Mouse (Mus musculus) cerebellum, adult 18-20 months (tissue): ENCODE data around the gene Ggcx.

Experiments
- DNase-seq, 2 experiments: peaks; one replicate each; pipeline ENCODE4 v3.0.0; 2021

Ggcx gene

DNA sequence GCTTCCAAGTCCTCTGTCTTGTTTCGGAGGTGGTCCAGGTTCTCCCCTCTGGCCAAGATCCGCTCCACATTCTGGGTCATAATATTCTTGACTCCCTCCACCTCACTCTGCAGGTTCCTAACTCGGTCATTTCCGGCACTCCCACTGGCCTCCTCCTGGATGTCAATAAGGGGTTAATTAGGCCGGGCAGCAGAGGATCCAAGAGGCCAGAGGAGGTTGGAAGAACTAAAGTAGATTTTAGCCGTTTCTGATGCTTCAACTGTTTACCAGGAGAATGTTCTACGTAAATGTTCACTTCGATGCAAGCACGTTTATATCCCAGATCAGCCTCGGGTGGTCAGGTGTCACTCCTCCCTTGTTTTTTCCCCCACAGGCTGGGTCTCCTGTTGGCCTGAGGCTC lies 25.8 kb upstream of the Ggcx start:
- no peak for DNase-seq

DNA sequence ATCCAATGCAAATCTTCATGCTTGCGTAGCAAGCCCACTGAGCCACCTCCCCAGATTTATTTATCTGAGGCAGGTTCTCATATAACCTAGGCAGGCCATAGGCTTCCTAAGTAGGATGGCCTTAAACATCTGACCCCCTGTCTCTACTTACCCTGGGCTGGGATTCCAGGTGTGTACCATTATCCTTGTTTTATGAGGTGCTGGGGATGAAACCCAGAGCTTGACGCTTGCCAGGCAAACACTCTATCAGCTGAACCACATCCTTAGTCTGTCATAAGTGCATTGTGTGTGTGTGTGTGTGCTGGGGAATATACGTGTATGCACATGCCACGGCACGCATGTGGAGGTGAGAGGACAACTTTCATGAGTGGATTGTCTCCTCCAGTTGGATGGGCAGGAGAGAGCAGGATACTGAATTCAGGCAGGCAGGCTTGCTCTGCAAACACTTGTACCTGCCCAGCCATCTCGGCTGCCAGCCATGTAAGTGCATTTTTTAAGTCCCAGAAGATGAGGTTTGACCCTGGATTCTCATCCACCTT lies 25.2 kb upstream of the Ggcx start:
- no peak for DNase-seq

DNA sequence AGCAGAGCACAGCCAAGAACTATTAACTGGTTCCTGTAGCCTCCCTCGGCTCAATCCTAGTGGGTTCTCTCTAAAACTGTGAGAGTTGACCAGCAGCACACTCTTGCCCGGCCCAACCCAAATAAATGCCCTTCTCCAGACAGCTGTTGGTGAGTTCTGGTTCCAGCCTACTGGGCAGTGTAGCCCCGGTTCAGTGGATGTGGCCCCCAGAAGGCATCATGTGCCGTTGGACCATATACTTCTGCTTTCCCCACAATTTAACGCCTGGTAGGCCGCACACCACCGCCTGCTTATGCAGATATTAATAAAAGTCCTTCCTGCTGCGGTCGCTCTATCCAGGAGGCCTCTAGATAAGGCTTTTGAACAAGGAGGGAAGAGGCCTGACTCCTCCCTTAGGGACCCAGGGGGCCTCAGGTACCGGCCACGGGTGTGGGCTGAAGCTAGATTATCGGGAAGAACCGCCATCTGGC lies 24.6 kb upstream of the Ggcx start:
- DNase-seq, result no peak

DNA sequence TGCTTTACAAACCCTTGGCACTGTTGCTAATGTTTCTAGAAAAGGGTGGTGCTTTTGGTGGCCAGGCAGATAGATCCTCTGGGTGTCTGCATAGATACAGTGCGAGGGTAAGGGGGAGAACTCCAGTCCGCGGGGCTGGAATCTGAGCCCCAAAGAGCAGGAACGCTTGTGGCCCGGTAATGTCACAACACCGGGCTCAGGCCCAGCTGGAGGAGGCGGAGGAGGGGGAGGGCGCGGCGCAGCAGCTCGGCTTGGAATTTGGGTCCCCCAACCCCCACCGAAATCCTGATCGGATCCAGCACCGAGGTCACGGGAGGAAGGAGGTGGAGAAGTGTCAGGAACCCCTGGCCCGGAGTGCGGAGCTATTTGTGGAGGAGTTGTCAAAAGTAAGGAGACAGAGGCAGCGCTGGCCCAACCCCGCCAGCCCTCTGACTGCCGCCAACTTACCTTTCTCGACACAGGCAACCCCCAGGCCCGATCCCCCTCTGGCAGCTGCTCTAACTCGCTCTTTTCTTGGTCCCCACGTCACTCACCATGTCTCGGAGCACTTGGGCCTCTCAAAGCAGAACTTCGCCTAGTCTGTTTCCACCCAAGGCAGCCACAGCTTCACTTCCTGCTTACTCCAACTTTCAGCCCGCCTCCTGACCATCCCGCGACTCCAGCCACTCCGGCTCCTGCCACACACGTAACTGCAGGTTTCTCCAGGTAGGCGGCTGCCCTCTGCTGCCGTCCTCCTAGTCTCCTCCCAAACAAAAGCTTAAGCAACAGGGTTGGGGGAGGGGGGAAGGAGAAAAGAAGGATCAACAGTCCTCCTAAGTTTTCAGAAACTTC lies 24.0 kb upstream of the Ggcx start, which contains the start of gene Vamp8:
Vamp8 (minus strand) TSS at position 763 of the 831 bp plus-strand sequence.
- peak; percentile 64 to 69 for DNase-seq

DNA sequence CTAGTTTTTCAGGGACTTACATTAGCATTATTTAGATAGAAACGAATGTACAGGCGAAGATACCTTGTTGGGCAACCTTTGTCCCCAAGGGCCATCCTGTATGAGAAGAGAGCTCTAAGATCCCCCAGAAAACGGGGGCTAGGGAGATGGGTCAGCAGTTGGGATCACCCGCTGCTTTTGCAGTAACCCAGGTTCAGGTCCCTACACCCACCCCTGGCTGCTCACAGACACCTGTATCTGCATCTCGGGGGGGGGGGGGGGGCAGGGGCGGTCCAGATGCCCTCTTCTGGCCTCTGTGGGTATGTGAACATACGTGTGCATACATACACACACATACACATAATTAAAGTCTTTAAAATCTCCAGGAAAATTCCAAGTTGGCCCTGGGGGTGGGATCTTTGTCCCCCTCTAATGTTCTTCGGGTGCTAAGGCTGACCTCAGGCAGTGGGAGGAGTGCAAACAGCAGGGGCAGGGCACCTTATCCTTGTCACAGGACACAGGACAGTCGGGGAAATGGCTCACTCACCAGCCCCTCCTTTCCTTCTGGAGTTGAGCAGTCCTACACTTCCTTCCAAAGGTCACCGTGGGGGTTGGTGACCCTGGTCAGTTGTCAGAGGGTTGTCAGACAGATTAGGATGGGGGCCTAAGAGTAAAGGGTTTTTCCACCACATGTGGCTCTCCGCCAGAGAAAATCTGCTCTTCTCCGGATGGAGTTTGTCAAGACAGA lies 23.1 kb upstream of the Ggcx start:
- peak in 1 of 2 experiments; percentile 10 for DNase-seq

DNA sequence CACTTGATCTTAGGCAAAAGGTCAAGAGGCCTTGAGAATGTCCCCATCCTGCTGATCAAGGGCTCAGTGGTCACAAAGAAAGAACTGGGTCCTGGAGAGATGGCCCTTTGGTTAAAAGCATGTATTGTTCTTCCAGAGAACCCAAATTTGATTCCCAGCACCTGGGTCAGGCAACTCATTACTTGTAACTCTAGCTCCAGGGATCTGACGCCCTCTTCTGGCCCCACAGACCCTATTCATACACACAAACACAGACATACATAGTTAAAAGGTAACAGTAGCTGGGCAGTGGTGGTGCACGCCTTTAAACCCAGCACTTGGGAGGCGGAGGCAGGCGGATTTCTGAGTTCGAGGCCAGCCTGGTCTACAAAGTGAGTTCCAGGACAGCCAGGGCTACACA lies 21.8 kb upstream of the Ggcx start:
- DNase-seq, result no peak

DNA sequence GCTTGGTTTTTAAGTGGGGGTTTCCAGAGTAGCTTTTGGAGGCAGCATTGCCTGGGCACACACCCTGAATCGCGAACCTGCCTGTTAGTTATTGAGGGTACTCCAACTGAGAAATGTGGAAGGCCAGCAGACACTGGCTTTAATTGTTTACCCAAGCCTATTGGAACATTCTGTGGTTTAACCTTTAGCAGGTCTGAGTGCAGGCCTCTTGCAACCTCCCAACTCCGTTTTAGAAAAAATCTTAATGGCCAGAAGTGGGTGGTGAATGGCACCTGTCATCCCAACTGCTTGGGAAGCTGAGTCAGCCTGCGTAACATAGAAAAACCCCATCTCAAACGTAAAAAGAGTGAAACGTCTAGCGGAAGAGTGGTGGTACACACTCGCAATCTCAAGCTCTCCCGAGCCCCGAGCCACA lies 17.3 kb upstream of the Ggcx start:
- DNase-seq, result no peak

DNA sequence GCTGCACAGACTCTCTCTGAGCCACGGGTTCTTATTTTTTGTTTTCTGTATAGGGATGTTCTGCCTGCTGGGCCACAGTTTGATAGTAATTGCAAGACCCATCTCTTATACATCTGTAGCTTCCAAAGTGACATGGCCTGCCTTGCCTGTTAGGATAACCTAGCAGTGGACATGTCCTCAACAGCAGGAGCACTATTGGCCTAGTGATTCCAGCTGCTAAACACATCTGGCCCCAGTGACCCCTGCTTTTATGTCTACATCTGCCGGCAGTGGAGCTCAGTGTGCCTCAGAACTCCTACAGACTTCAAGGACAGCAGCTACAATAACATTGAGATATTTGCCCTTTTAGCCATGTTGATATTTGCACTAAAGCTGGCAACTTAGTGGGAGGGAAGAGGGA lies 14.1 kb upstream of the Ggcx start:
- no peak for DNase-seq

DNA sequence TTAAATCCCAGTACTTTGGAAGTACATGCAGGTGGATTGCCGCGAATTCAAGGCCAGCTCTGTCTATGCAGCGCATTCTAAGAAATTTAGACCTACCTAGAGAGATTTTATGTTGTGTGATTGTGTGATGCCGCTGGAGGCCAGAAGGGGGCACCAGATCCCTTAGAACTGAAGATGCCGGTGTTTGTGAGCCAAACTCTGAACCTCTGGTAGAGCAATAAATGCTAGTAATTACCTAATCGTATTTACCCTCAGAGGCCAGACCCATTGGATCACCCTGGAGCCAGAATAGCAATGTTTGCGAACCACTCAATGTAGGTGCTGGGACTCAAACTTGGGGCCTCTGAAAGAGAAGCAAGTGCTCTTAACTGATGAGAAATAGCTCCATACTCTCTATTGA lies 12.2 kb upstream of the Ggcx start:
- DNase-seq, result peak; percentile 71 to 80

DNA sequence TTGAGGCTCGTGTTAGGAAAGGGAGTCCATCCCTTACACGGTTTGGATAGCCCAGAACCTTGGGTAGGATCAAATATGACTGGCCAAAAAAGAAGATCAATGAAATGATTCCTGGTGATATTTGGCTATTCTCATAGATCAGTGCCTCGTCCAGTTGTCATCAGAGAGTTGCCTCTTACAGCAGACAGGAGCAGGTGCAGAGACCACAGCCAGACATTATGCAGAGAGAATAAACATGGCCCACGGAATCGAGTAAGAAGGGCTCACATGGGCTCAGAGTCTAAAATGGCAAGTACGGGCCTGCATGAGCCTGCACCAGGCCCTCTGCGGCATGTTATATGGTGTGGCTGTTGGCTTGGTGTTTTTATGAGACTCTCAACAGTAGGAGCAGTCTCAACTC lies 8.8 kb upstream of the Ggcx start:
- no peak for DNase-seq

DNA sequence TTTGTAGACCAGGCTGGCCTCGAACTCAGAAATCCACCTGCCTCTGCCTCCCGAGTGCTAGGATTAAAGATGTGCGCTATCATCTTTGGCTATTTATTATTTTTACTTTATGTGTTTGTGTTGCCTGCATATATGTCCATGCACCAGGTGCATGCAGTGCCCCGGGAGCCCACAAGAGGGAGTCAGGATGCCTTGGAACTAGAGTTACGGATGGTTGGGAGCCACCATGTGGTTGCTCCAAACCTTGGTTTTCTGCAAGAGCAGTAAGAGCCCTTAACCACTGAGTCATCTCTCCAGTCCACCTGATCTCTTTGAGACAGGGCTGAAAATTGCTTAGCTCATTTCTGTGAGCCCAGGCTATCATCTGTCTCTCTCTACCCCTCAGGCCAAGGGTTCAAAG lies 7.0 kb upstream of the Ggcx start:
- DNase-seq, result peak; percentile 81 to 85

DNA sequence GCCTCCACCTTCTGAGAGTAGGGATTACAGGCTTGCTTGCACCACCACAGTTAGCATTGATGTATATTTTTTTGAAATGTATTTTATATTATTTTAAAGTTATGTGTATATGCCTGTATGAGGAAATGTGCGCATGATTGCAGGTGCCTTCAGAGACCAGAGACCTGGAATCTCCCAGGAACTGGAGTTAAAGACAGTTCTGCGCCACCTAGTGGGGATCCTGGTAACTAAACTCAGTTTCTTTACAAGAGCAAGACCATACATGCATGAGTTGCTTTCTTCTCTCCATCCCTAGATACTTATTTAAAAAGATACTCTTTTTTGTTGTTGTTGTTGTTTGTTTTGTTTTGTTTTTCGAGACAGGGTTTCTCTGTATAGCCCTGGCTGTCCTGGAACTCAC lies 4.5 kb upstream of the Ggcx start:
- DNase-seq, result peak; percentile 77

DNA sequence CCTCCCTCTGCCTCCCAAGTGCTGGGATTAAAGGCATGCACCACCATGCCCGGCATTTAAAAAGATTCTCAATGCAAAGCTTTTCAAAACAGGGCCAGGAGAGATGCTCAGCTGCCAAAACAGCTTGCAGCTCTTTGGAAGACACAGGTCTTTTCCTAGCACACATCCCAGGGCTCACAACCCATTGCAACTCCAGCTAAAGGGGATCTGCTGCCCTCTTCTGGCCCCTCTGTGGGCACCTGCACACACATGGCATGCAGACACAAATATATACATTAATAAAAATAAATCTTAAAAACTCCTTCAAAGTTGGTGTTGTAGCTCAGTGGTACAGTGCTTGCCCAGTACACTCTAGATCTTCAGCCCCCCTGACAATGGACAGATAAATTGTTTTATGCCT lies 4.1 kb upstream of the Ggcx start:
- no peak for DNase-seq

DNA sequence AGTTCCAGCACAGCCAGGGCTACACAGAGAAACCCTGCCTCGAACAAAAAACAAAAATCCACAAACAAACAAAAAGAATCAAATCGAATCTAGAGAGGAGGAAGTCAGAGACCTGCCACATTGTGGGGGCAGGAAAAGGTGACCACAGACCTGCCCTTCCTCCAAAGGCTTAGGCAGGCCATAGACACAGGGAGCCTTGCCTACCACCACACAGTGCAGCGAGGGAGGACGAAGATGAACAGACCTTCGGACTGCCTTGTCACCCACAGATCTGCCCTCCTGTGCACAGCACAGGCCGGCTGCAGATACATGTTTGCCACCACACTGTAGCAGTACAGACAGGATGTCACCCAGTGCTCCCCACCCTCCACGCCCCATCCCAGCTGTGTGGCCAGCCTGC lies 3.6 kb upstream of the Ggcx start:
- no peak for DNase-seq

DNA sequence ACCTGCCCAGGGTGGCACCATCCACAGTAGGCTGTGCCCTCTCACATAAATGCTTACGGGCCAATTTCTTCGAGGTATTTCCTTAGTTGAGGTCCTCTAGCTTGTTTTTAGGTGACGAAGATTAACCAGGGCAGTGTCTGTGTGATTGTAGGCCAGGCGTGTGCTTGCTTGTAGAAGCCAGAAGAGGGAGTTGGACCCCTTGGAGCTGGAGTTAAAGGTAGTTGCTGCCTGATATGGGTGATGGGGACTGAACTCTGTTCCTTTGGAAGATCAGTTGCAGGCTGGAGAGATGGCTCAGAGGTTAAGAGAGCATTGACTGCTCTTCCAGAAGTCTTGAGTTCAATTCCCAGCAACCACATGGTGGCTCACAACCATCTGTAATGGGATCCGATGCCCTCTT lies 1.1 kb downstream of the Ggcx start:
- no peak for DNase-seq

DNA sequence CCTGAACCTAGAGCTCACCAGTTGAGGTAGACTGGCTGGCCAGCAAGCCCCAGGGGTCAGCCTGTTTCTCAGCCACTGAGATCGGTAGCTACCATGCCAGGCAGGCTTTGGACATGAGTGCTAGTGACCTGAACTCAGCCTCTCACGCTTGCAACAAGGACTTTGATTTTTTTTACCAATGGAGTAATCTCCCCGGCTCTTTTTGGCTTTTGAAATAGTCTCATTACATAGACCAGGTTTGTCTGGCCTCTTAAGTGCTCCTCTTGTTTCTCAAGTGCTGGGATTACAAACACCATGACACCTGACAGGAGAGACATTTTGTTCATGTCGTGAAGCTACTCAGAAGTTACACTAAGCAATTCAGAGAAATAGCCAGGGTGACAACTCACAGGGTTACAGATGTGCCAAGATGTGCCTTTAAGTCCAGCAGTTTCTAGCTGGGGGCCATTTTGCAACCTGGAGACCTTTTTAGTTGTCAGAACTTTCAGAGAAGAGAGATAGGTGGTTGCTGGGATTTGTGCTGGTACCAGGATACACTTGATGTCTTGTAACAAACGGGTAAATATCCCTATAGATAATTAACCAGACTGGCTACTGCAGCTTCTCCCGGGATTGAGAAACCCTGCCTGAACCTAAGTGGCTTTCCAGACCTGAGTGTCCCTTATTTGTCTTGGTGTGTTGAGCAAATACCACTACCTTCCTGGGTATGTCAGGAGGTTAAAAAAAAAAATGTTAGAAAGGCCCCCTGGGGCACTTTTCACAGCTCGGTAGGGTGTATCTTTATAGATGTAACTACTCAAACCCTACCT lies 2.1 kb downstream of the Ggcx start:
- no peak for DNase-seq

DNA sequence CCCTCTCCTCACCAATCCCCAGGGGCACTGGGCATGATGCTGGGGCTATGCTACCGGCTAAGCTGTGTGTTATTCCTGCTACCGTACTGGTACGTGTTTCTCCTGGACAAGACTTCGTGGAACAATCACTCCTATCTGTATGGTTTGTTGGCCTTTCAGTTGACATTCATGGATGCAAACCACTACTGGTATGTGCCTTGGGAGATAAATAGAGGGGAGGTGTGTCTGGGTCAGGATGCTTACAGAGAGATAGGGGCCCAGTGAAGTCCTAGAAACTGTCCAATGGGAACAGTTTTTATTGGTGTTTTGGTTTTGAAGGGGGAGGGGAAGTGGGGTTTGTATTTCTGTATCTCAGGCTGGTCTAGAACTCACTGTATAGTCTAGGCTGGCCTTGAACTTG lies 4.2 kb downstream of the Ggcx start:
- DNase-seq, result no peak

DNA sequence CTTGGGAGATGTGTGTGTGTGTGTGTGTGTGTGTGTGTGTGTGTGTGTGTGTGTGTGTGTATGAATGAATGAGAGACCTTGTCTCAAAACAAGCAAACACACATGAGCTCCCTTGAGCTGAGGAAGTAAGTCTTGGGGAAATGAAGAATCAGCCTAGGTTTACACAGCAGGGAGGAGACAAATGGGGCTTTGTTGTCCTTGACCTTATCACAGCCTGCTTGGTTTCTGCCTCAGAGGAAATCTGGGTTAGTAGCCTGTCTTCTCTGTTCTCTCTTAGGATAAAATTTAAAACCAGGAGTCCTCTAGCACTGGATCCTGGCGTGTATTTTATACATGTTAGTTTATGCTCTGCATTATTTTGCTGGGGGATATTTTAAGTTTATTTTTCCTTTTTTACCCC lies 5.7 kb downstream of the Ggcx start:
- DNase-seq, result no peak

DNA sequence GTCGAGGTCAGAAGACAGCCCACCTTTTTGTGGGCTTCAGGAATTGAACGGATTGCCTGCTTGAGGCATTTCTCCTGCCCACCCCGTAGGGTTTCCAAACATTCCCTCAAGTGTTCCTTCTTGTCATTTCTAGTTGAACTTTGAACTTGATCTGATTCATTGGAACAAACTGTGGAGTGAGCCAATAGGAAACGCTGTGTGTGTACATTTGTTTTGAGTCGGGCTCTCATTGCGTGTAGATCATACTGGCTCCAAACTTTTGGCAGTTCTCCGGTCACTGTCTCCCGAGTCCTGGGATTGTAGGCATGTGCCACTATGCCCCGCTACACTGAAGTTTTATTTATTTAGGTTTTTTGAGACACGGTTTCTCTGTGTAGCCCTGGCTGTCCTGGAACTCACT lies 6.8 kb downstream of the Ggcx start:
- no peak for DNase-seq

DNA sequence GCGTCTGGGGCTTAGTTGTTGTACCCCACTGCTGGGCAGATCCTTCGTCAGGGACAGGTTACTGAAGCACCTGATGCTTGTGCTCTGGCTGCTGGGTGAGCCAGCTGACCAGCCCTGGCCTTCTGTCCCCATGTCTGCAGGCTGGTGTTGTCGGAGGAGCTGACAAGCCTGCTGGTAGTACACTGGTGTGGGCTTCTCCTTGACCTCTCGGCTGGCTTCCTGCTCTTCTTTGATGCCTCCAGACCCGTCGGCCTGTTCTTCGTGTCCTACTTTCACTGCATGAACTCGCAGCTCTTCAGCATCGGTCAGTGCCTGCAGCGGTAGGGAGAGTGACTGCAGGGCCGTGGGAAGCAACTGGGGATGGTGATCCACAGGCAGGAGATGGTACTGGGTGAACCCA lies 11.5 kb downstream of the Ggcx start:
- no peak for DNase-seq

DNA sequence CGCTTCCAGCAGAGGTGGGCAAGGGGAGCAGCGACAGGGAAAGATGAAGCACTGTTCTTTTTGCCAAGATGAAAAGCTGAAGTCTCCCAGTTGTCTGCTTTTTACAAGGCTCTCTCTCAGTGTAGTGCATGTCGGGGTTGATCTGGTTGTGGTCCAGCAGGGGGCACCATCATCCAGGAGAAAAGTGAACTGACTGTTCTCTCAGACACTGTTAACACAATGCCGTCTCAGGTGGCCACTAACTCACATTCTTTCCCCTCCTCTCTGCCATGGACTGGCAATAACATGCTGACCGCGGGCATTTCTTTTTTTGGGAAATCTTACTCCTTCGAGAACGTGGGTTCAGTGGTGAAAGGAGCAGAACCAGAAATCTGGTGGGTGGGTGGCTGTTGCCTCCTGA lies 13.9 kb downstream of the Ggcx start:
- peak; percentile 71 to 83 for DNase-seq

DNA sequence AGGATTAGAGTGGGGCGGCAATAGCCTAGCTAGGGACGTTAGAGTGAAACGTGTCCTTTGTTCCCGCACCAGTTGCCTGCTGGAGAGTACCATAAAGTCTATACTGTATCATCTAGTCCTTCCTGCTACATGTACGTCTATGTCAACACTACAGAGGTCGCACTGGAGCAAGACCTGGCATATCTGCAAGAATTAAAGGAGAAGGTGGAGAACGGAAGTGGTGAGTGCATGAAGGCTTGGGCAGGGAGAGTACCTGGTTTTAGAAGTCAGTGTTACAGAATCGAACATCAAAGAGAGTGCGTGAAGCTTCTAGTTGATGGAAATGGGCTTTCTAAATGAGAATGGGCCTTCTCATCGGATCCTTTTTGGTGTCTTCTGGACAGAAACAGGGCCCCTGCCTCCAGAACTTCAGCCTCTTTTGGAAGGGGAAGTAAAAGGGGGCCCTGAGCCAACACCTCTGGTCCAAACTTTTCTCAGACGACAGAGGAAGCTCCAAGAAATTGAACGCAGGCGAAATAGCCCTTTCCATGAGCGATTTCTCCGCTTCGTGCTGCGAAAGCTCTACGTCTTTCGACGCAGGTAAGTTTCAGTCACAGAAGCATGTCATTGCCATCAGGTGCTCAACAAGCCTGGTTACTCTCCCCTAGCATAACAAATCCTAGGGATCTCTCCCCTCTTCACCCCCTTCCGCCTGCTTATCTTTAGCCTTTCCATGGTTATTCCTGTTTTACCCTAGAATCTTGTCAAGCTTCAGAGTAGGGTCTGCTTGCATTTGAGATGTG lies 15.1 kb downstream of the Ggcx start:
- no peak for DNase-seq
